Mouse (Mus musculus) macrophage (primary cell): ENCODE data around the gene Ptafr. TPM values are rescaled to one million over a fixed set of nuclear protein-coding genes. Genes with fewer than 3 reads are reported as not detected.
"Not testable (repeated sequence)": the region's sequence is repeated elsewhere in the genome, so short reads cannot be mapped to it uniquely, and the experiment has no call there.

Experiments
- H3K27ac ChIP-seq: fragments of 350-480 bp; formaldehyde crosslinking; 2 replicates; pipeline ENCODE4 v1.9.0; 2021
- H3K36me3 ChIP-seq: fragments of 350-480 bp; formaldehyde crosslinking; 2 replicates; pipeline ENCODE4 v1.9.0; 2021; ENCODE audit errors: inconsistent target
- H3K4me3 ChIP-seq: fragments of 350-480 bp; formaldehyde crosslinking; 2 replicates; pipeline ENCODE4 v1.9.0; 2021; ENCODE audit errors: inconsistent target
- H3K79me2 ChIP-seq: fragments of 350-480 bp; formaldehyde crosslinking; 2 replicates; pipeline ENCODE4 v1.9.0; 2021; ENCODE audit errors: inconsistent target
- WGBS: methylation state at CpG from one replicate; pipeline ENCODE4 v1.1.7; 2026; ENCODE audit warnings: inconsistent platforms; ENCODE audit not compliant: missing documents; 5-methylcytosine and 5-hydroxymethylcytosine counted together
- polyA plus RNA-seq: library from polyadenylated mRNA; stranded (reverse); fragments of 250-400 nt; gene quantifications from 3 replicates; pipeline ENCODE4 v1.2.4, GENCODE M21; 2018; ENCODE audit warnings: inconsistent platforms

The Ptafr gene
- polyA plus RNA-seq, 1 experiment from 2014 or later = 231 TPM

DNA sequence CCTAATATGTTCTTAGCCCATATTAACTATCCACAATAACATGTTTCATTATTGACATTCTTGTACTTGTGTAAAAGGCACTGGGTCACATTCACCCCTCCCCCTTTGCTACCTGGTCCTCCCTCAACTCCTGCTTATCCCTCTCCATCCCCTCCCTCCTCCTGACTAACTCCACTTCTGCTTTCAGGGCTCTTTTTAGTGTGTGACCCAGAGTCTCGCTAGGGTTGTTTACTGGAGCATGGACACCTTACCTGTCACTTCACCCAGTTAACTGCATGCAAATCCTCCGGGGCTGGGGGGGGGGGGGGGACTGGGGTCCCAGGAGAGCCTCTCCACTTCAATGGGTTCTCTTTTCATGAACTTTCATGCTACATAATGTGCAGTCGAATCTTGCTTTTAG, 19.9 kb downstream of the Ptafr start:
- Histone ChIP-seq H3K79me2 (peaks cover 46% of the 10 kb centered on the region), H3K27ac (no peak overlapping the region), H3K36me3 (peaks cover 42% of the 10 kb centered on the region), H3K4me3 (no peak overlapping the region)
- WGBS = 38% methylated on average over 3 of the region's 3 CpGs

DNA sequence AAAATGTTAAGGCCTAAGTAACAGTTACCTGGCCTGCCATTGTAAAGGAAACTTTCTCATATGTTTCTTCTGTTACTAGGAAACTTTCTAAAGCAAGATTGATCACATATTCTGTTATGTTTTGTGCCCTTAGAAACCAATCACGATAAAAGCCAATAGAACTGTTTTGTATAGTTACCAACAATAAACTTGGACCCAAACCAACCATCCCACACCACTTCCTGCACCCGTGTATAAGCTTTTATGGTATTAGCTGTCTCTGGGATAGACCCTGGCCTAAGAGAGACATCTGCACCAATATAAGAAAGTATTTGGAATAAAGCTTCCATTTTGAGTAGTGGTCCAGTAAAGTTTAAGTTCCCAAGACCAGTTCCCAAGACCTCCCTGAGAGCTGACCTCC, 21.1 kb downstream of the Ptafr start:
- WGBS = 44% methylated on average over 2 of the region's 2 CpGs
- no peak overlapping the region for H3K4me3 ChIP-seq
- H3K79me2 ChIP-seq = peaks cover 34% of the 10 kb centered on the region
- no peak overlapping the region for H3K27ac ChIP-seq
- H3K36me3 ChIP-seq = peaks cover 31% of the 10 kb centered on the region

DNA sequence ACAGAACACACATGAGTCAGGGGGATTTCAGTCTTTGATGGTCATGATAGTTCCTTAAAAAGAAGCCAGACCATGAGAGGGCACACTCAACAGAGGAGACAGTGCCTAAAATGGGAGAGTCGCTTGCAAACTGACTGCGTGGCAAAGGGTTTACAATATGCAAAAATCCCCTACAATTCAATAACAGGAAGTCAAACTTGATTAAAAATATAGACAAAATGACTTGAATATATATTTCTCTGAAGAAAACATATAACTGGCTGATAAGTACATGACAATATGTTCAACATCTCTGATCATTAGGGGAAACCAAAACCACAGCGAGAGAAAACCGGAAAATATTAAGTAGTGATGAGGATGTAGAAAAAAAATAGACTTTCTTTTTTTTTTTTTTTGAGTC, 22.4 kb downstream of the Ptafr start:
- Histone ChIP-seq H3K4me3 (no peak overlapping the region), H3K79me2 (peaks cover 21% of the 10 kb centered on the region), H3K27ac (no peak overlapping the region), H3K36me3 (peaks cover 18% of the 10 kb centered on the region)
- WGBS = 79% methylated on average over 4 of the region's 4 CpGs

DNA sequence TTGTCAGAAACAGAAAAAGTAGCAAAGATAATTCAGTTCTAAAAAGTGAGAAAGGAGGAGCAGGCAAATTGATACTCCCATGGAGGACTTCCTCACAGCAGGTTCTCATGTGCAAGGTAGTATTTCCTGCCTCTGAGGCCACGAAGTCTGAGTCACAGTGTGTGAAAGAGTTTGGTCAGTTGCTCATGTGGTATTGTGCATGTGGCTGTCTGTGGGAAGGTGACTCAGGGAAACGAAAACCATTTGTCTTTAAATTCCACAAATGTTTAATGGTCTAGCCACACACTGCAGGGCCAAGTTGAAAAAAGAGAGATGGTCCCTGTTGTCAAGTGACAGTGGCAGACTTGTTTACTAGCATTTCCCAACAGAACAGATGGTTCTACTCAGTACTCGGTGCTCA, 24.6 kb downstream of the Ptafr start:
- Histone ChIP-seq H3K36me3 (no peaks in the 10 kb centered on the region), H3K4me3 (no peak overlapping the region), H3K27ac (peak overlapping the region; percentile 58), H3K79me2 (no peaks in the 10 kb centered on the region)
- whole genome bisulfite sequencing = 40% methylated on average over 3 of the region's 3 CpGs

DNA sequence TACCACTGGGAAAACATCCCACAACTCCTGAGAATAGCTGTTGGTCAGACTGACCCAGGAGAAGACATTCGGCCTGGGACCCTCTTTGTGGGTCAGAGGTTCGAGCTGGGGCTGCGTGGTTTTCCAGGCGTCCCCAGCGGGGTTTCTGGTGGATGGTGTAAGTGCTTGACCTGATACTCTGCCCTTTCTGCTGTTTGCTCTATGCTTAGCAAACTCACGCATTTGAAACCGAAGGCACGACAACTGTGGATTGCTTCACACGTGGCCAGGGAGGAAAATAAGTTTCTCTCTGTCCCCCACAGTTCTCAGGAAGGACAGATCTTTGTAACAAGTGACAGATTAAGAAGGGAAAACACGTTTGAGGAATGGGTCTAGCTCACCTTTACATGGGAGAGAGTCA, 26.8 kb downstream of the Ptafr start:
- Histone ChIP-seq H3K79me2 (no peaks in the 10 kb centered on the region), H3K4me3 (no peak overlapping the region), H3K36me3 (no peaks in the 10 kb centered on the region), H3K27ac (peak overlapping the region; percentile 99)
- WGBS = 44% methylated on average over 10 of the region's 10 CpGs

DNA sequence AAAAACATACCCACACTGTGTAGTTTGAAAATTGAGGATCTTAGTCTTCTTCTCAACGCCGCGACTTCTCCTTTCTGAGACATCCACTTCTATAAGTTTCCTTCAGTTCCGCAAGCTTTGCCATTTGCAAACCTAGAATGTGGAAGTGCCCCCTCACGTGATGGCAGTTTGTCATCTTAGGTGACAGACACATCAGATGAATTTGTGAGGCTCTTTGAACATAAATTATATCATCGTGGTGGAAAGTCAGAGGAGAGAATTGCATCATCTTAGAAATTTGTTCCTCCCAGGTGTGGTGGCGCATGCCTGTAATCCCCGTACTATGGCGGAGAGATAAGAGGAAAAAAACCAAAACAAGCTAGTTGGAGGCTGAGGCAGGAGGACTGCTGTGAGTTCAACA, 29.1 kb downstream of the Ptafr start:
- WGBS = 2% methylated on average over 9 of the region's 9 CpGs
- no peak overlapping the region for H3K4me3 ChIP-seq
- peak overlapping the region; percentile 99 for H3K27ac ChIP-seq
- H3K36me3 ChIP-seq = no peaks in the 10 kb centered on the region
- no peaks in the 10 kb centered on the region for H3K79me2 ChIP-seq

DNA sequence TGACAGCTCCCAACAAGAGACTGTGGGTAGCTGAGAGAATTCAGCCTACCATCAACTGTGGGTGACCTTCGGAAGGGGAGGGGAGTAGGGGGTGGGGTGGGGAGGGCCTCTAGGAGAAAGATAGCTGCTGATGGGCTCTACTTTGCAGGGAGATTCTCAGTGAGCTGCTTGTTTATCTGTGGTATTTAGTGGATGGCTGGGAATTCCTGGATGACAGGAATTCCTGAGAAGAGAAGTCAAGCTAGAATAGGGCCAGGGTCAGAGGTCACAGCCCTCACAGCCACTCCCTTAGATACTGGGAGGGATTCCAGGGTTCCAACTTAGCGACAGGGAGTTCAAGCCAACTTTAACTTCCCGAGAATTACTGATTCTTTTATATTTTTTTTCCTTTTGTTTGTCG, 30.3 kb downstream of the Ptafr start:
- no peaks in the 10 kb centered on the region for H3K36me3 ChIP-seq
- H3K27ac ChIP-seq = peak overlapping the region; percentile 99
- H3K4me3 ChIP-seq = no peak overlapping the region
- WGBS = 85% methylated on average over 4 of the region's 4 CpGs
- no peaks in the 10 kb centered on the region for H3K79me2 ChIP-seq

DNA sequence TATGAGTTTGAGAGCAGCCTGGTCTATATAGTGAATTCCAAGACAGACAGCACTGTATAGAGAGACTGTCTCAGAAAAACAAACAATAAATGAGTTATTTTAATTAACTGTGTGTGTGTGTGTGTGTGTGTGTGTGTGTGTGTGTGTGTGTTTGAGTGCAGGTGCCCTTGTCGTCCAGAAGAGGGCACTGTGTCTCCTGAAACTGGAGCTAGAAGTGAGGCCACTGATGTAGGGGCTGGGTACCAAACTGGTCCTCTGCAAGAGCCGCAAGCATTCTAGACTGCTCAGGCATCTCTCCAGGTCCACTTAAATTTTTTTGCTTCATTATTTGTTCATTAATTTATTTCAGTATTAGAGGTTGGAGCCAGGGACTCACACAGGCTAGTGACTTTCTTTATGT, 35.0 kb downstream of the Ptafr start:
- no peak overlapping the region for H3K27ac ChIP-seq
- H3K36me3 ChIP-seq = no peaks in the 10 kb centered on the region
- H3K4me3 ChIP-seq = no peak overlapping the region
- no peaks in the 10 kb centered on the region for H3K79me2 ChIP-seq
- WGBS = 100% methylated on average over 2 of the region's 2 CpGs

DNA sequence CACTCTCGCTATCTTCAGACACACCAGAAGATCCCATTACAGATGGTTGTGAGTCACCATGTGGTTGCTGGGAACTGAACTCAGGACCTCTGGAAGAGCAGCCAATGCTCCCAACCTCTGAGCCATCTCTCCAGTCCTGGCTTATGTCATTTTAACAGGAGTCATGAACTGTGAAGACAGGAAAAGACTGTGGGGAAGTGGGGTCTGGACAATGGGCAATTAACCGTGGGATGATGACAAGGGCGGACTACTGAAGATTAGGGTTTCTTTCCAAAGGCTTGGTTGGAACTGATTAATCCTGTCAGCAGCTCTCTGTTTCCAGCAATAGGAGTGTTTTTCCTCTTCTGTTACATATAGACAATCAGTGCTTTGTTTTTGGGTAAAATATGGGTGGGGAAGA, 35.9 kb downstream of the Ptafr start:
- H3K4me3 ChIP-seq = no peak overlapping the region
- WGBS = 89% methylated on average over 3 of the region's 3 CpGs
- H3K79me2 ChIP-seq = no peaks in the 10 kb centered on the region
- H3K36me3 ChIP-seq = no peaks in the 10 kb centered on the region
- H3K27ac ChIP-seq = peak overlapping the region; percentile 99

DNA sequence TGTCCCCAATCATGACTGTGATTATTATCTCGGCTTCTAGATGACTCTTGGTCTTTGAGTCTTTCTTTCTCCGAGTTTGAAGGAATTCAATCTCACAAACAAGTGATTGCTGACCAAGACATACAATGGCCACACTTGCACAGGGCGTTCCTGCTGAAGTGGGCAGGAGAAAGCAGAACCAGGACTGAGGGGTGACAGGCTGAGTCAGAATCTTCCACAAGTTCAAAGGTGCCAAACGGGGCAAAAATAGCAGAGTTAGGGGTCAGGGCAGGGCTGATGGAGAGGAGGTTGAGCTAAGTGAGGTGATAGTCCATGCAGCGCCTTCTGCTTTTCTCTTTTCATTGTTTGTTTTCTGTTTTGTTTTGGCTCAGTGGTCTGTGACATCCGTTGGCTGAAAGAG, 36.6 kb downstream of the Ptafr start:
- Histone ChIP-seq H3K4me3 (no peak overlapping the region), H3K27ac (peak overlapping the region; percentile 99), H3K79me2 (no peaks in the 10 kb centered on the region), H3K36me3 (no peaks in the 10 kb centered on the region)
- 57% methylated on average over 6 of the region's 6 CpGs for WGBS

DNA sequence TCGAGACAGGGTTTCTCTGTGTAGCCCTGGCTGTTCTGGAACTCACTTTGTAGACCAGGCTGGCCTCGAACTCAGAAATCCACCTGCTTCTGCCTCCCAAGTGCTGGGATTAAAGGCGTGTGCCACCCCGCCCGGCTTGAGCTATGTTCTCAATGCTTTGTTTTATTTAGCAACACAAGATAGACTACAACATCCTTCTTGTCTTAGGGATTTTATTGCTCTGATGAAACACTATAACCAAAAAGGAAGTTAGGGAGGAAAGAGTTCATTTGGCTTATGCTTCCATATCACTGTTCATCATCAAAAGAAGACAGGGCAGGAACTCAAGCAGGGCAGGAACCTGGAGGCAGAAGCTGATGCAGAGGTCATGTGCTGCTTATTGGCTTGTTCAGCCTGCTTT, 37.4 kb downstream of the Ptafr start:
- WGBS = 32% methylated on average over 3 of the region's 5 CpGs
- not testable (repeated sequence) for H3K36me3 ChIP-seq, H3K79me2 ChIP-seq, H3K4me3 ChIP-seq
- H3K27ac ChIP-seq = peak overlapping the region; percentile 99

DNA sequence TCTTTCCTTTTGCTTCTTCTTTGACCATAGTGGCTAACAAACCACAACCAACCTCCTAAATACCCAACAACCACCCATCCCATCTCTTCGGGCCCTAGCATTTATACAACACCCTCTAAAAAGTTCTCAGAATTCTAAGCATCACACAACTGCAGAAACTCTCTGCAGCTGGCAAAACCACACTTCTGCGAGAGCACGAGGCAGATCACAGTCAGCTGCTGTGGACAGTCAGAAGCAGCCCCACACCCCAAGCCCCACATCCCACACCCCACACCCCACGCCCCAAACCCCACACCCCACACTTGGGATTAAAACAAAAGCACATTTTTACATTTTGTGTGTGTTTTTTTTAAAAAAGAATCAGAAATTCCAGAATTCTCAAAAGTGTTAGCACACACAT, 39.6 kb downstream of the Ptafr start:
- H3K36me3 ChIP-seq = no peaks in the 10 kb centered on the region
- H3K79me2 ChIP-seq = no peaks in the 10 kb centered on the region
- H3K27ac ChIP-seq = peak overlapping the region; percentile 99
- H3K4me3 ChIP-seq = no peak overlapping the region
- WGBS = 73% methylated on average over 4 of the region's 4 CpGs

DNA sequence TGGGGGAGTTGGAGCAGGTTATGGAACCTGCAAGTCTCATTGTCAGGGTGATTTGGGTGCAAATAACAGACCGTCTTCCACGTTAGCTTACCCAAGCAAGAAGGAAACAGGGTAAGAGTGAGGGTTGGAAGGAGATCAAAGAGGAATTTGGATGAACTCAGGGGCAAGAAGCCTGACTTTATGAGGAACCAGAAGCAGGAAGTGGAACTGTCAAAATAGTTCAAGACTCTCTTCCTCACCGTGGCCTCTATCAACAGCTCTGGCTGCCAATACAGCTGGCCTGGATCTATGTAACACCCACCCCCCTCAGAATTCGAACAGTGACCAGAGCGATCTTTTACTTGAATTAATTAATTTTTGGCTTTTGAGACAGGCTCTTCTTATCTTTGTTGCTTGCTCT, 41.9 kb downstream of the Ptafr start:
- Histone ChIP-seq H3K4me3 (no peak overlapping the region), H3K36me3 (no peaks in the 10 kb centered on the region), H3K79me2 (no peaks in the 10 kb centered on the region; the same call in 1 of the 2 replicates), H3K27ac (peak overlapping the region; percentile 99)
- WGBS = 12% methylated on average over 5 of the region's 5 CpGs

DNA sequence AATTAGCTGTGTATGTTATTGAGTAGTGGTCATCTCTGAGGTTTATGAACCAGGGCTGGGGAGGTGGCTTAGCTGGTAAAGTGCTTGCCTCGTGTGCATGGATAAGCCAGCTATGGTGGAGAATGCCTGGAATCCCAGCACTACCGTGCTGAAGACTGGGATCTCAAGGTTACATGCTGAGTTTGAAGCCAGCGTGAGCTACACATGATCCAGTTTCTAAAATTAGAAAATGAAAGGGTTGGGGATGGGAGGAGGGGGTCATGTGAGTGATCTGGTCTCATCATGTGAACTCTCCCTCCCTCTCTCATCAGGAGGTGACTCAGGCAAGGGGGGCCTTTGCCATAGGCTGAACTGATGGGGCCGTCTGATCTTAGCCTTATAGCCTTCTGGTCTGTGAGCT, 44.3 kb downstream of the Ptafr start:
- H3K4me3 ChIP-seq = no peak overlapping the region
- peaks cover 1% of the 10 kb centered on the region; the same call in 1 of the 2 replicates for H3K79me2 ChIP-seq
- WGBS = 21% methylated on average over 4 of the region's 4 CpGs
- peak overlapping the region; percentile 99 for H3K27ac ChIP-seq
- no peaks in the 10 kb centered on the region for H3K36me3 ChIP-seq

DNA sequence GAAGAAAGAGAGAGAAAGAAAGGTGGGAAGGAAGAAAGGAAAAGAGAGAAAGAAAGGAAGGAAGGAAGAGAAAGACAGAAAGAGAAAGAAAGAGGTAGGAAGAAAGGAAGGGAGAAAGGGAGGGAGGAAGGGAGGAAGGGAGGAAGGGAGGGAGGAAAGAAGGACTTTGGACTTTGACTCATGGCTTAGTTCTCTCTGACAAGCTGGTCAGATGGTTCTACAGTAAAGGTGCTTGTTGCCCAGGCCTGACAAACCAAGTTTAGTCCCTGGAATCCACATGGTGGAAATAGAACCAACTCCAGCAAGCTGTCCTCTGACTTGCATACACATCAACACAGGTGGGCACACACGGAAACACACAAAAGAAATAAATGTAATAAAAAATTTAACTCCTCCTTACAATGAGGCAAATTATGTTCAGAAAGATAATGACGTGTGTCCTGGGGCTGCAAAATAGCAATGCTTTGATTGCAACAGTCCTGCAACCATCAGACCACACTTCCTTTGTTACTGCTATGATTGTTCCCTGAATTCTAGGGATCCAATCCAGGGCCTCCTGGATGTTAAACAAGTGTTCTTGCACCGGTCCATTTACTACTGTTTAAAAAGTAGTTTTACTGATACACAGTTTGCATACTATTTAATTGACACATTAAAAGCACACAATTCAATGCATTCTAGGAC, 46.6 kb downstream of the Ptafr start:
- Histone ChIP-seq H3K4me3 (no peak overlapping the region), H3K36me3 (no peaks in the 10 kb centered on the region), H3K27ac (peak overlapping the region; percentile 99), H3K79me2 (peaks cover 11% of the 10 kb centered on the region; the same call in 1 of the 2 replicates)
- 61% methylated on average over 3 of the region's 3 CpGs for WGBS

DNA sequence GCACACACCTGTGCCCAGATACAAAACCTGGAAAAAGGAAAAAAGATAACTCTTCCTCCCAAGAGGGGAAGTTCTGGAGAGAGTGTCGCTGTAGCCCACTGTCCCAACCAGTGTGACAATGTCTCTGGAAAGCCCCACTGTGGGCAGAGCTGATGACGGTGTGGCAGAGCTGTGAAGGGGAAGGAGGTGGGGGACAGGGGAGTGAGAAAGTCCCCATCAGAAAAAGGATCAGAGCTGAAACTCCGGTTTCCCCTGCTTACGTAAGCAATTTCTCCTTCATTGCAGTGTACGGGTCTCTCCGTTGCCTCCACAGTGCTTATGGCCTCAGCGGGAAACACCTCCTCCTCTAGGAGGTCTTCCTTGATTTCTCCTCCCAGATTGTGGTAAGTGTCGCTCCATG, 47.5 kb downstream of the Ptafr start:
- no peak overlapping the region for H3K4me3 ChIP-seq
- H3K36me3 ChIP-seq = no peaks in the 10 kb centered on the region
- H3K79me2 ChIP-seq = peaks cover 20% of the 10 kb centered on the region; the same call in 1 of the 2 replicates
- WGBS = 56% methylated on average over 8 of the region's 8 CpGs
- H3K27ac ChIP-seq = peak overlapping the region; percentile 99
